Mouse (Mus musculus) adrenal gland, postnatal 14 days (tissue): ENCODE results near the gene Spaca6. TPM values are rescaled to one million over a fixed set of nuclear protein-coding genes. Genes with fewer than 3 reads are reported as not detected.

ENCODE experiments used
- microRNA-seq, 2 experiments: library from miRNA; unstranded; fragments of <30 nt; microRNA quantifications; one replicate each; pipeline ENCODE4 v1.2.0; 2021
- total RNA-seq: library from RNA; stranded (reverse); gene quantifications from 2 replicates; pipeline ENCODE4 v1.2.3, GENCODE M21; 2021

Spaca6 gene
- total RNA-seq, 1 experiment from 2014 or later = 51.1 TPM

Small RNAs within 50 kb of the gene (microRNA-seq; reads per million reads assigned to microRNA genes)
- gene Gm25927 (0 reads per million in 2 experiments), gene Mir125a (4,717 to 12,093 reads per million in 2 experiments), gene Mir99b (10,799 to 13,650 reads per million in 2 experiments), gene Mirlet7e (0 reads per million in 2 experiments)

Other genes with a start within 250 kb of the Spaca6 start
- gene Lnpep, start 202.1 kb upstream of the Spaca6 start, total RNA-seq = 120 and 123 TPM in 2 replicates
- not detected in 2 replicates for gene Vmn2r90, start 123.4 kb upstream of the Spaca6 start, total RNA-seq
- not detected in 2 replicates for gene Has1, start 28.0 kb downstream of the Spaca6 start, total RNA-seq
- gene Fpr1, start 56.8 kb downstream of the Spaca6 start, total RNA-seq = 0.33 TPM in 1 of 2 replicates, not detected in the other
- gene Fpr2, start 60.7 kb downstream of the Spaca6 start, total RNA-seq = not detected in 2 replicates
- not detected in 2 replicates for gene Fpr3, start 60.7 kb downstream of the Spaca6 start, total RNA-seq
- gene Fpr-rs4, start 194.6 kb downstream of the Spaca6 start, total RNA-seq = not detected in 2 replicates
- gene Vmn2r124, start 222.3 kb downstream of the Spaca6 start, total RNA-seq = not detected in 2 replicates